Mouse (Mus musculus) adrenal gland, postnatal 14 days (tissue): ENCODE measurements at regions not wholly inside any gene's neighbourhood (a gene's known extent, or its start where the extent isn't known, plus 50 kb on each side); places are given as distances from the start of the nearest gene placed in this dataset.

ENCODE experiments used
- DNase-seq: peaks from one replicate; pipeline ENCODE4 v3.0.0; 2021; ENCODE audit warnings: mixed read lengths

GRCm38 (mm10) chr5:43048196-43049050 lies 184.5 kb upstream of the Cpeb2 start:
- peak; percentile 42 for DNase-seq

- no peak for DNase-seq
These were observed 183.3 kb upstream of the Cpeb2 start for GRCm38 (mm10) chr5:43049381-43050301.

GRCm38 (mm10) chr5:43050961-43051517 lies 181.9 kb upstream of the Cpeb2 start:
- no peak for DNase-seq

- DNase-seq, result no peak
These were observed 180.3 kb upstream of the Cpeb2 start for GRCm38 (mm10) chr5:43052668-43053067.

GRCm38 (mm10) chr5:43054586-43054985 lies 178.4 kb upstream of the Cpeb2 start:
- no peak for DNase-seq

- DNase-seq, result no peak
These were observed 177.8 kb upstream of the Cpeb2 start for GRCm38 (mm10) chr5:43055111-43055710.

- DNase-seq, result no peak
These were observed 176.5 kb upstream of the Cpeb2 start for GRCm38 (mm10) chr5:43056486-43056885.

- no peak for DNase-seq
These were observed 171.7 kb upstream of the Cpeb2 start for GRCm38 (mm10) chr5:43061243-43061642.

- no peak for DNase-seq
These were observed 171.1 kb upstream of the Cpeb2 start for GRCm38 (mm10) chr5:43061797-43062391.

GRCm38 (mm10) chr5:43062499-43062898 lies 170.5 kb upstream of the Cpeb2 start:
- no peak for DNase-seq

GRCm38 (mm10) chr5:43063386-43063785 lies 169.6 kb upstream of the Cpeb2 start:
- DNase-seq, result no peak

GRCm38 (mm10) chr5:43071541-43071940 lies 161.4 kb upstream of the Cpeb2 start:
- no peak for DNase-seq

- no peak for DNase-seq
These were observed 160.6 kb upstream of the Cpeb2 start for GRCm38 (mm10) chr5:43072340-43072739.

- DNase-seq, result no peak
These were observed 158.4 kb upstream of the Cpeb2 start for GRCm38 (mm10) chr5:43074536-43074935.

- no peak for DNase-seq
These were observed 152.7 kb upstream of the Cpeb2 start for GRCm38 (mm10) chr5:43080252-43080651.

- DNase-seq, result peak; percentile 28
These were observed 151.1 kb upstream of the Cpeb2 start for GRCm38 (mm10) chr5:43081561-43082534.

GRCm38 (mm10) chr5:43087077-43087476 lies 145.9 kb upstream of the Cpeb2 start:
- DNase-seq, result no peak

- no peak for DNase-seq
These were observed 145.0 kb upstream of the Cpeb2 start for GRCm38 (mm10) chr5:43087907-43088387.

GRCm38 (mm10) chr5:43088650-43089397 lies 144.1 kb upstream of the Cpeb2 start:
- no peak for DNase-seq

- no peak for DNase-seq
These were observed 143.5 kb upstream of the Cpeb2 start for GRCm38 (mm10) chr5:43089475-43089874.
